Mouse (Mus musculus): ENCODE results near the gene Pqlc2.

Pqlc2 gene

GRCm38 (mm10) chr4:139310171-139310898 is at the start of gene Pqlc2, which contains the start of gene Akr7a5:
TSS of gene Pqlc2 (minus strand) at chr4:139310708.
TSS of gene Akr7a5 (plus strand) at chr4:139310744.
- peak; percentile 96 to 99 for DNase-seq

GRCm38 (mm10) chr4:139357211-139357610 is 46.7 kb upstream of the Pqlc2 start:
- no peak for DNase-seq

GRCm38 (mm10) chr4:139352832-139353231 is 42.3 kb upstream of the Pqlc2 start:
- DNase-seq: no peak

GRCm38 (mm10) chr4:139351931-139352711 is 41.6 kb upstream of the Pqlc2 start, which contains the start of the genes Mrto4, Emc1 and Ubr4:
TSS of gene Mrto4 (minus strand) at chr4:139352576.
TSS of gene Emc1 (plus strand) at chr4:139352587.
TSS of gene Ubr4 (plus strand) at chr4:139352609.
- peak; percentile 77 to 84 for DNase-seq

- no peak for DNase-seq
Measured at GRCm38 (mm10) chr4:139345416-139346019, 35.0 kb upstream of the Pqlc2 start.

- DNase-seq: peak; percentile 68 to 72
Measured at GRCm38 (mm10) chr4:139343718-139344117, 33.2 kb upstream of the Pqlc2 start.

GRCm38 (mm10) chr4:139341556-139342233 is 31.2 kb upstream of the Pqlc2 start:
- DNase-seq: peak; percentile 44 to 45

GRCm38 (mm10) chr4:139340835-139341234 is 30.3 kb upstream of the Pqlc2 start:
- DNase-seq: no peak

GRCm38 (mm10) chr4:139338145-139338544 is 27.6 kb upstream of the Pqlc2 start:
- DNase-seq: no peak

- peak; percentile 66 to 82 for DNase-seq
Measured at GRCm38 (mm10) chr4:139336822-139337483, 26.4 kb upstream of the Pqlc2 start.

- no peak for DNase-seq
Measured at GRCm38 (mm10) chr4:139335507-139335906, 25.0 kb upstream of the Pqlc2 start.

GRCm38 (mm10) chr4:139334631-139335295 is 24.3 kb upstream of the Pqlc2 start:
- DNase-seq: peak; percentile 38 to 40

GRCm38 (mm10) chr4:139330605-139331004 is 20.1 kb upstream of the Pqlc2 start:
- peak; percentile 84 to 92 for DNase-seq

- no peak for DNase-seq
Measured at GRCm38 (mm10) chr4:139319740-139320139, 9.2 kb upstream of the Pqlc2 start.

- no peak for DNase-seq
Measured at GRCm38 (mm10) chr4:139318449-139318848, 7.9 kb upstream of the Pqlc2 start.

GRCm38 (mm10) chr4:139312632-139313031 is 2.1 kb upstream of the Pqlc2 start:
- no peak for DNase-seq

- DNase-seq: peak in 1 of 2 experiments; percentile 39
Measured at GRCm38 (mm10) chr4:139311707-139312106, 1.2 kb upstream of the Pqlc2 start.

- peak; percentile 61 to 62 for DNase-seq
Measured at GRCm38 (mm10) chr4:139310899-139311701, 592 bp upstream of the Pqlc2 start.

- DNase-seq: no peak
Measured at GRCm38 (mm10) chr4:139309651-139310050, 857 bp downstream of the Pqlc2 start.

- DNase-seq: peak; percentile 47 to 66
Measured at GRCm38 (mm10) chr4:139307916-139308315, 2.6 kb downstream of the Pqlc2 start.

- DNase-seq: no peak
Measured at GRCm38 (mm10) chr4:139305521-139305920, 5.0 kb downstream of the Pqlc2 start.
